Mouse (Mus musculus): ENCODE measurements around the gene Nhlrc4.

GRCm38 (mm10) chr17:25893975-25894617 lies 50.7 kb downstream of the Nhlrc4 start:
- TF ChIP-seq POLR2A (IDR thresholded peaks at IDR 0.05; ENCODE audit: borderline replicate concordance, low read depth, low read length), result no peak
- TF ChIP-seq CTCF (IDR thresholded peaks at IDR 0.05; ENCODE audit: low read depth, low read length), result peak; percentile 53

Measured in bone marrow macrophage, adult 2 months (primary cell).